Mouse (Mus musculus): Measurements from ENCODE around the gene Acvr2b.

DNA sequence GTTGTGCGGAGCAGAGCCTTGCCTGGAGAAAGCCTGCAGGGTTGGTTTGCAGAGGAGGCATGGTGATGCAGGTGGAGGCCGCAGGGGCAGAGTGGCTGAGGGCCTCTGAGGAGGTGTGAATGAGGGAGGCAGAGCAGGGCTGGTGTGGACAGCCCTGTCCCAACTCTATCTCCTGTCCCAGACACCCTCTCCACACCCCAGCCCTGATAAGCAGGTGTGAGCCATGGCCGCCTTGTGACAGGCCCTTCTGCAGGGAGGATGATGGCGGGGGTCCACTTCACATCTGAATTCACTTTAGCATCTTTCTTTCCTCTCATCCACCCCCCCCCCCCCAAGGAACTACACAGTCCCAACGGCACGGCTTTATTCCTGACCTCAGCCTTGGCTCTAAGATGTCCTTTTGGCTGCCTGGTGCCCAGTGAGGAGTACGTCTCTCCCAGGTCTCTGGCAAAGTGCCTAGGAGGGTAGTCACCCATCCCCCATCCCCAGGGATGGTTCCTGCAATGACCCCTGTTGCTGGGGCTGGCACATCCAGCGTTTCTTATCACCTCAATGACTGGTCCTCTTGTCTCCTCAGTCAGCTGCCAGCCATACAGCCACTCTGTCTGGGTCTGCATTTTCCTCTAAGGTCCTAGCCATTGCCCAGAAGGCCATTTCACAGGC, 67.9 kb downstream of the Acvr2b start:
- TF ChIP-seq CTCF (IDR thresholded peaks at IDR 0.05; ENCODE audit: borderline replicate concordance, extremely low read depth, insufficient read depth, insufficient read length) = no peak
- no peak for TF ChIP-seq POLR2A (IDR thresholded peaks at IDR 0.05; ENCODE audit: borderline replicate concordance, extremely low read depth, insufficient read depth, insufficient read length, poor library complexity, severe bottlenecking)

Measured in brain, embryonic 14.5 days (tissue).